Mouse (Mus musculus): ENCODE measurements around the gene Cdc40. TPM values are rescaled to one million over a fixed set of nuclear protein-coding genes. Genes with fewer than 3 reads are reported as not detected.

Gene Cdc40
- polyA plus RNA-seq (2011; ENCODE audit: insufficient read length, low read depth, missing spikeins), result 31.2 and 33.7 TPM in 2 replicates

DNA sequence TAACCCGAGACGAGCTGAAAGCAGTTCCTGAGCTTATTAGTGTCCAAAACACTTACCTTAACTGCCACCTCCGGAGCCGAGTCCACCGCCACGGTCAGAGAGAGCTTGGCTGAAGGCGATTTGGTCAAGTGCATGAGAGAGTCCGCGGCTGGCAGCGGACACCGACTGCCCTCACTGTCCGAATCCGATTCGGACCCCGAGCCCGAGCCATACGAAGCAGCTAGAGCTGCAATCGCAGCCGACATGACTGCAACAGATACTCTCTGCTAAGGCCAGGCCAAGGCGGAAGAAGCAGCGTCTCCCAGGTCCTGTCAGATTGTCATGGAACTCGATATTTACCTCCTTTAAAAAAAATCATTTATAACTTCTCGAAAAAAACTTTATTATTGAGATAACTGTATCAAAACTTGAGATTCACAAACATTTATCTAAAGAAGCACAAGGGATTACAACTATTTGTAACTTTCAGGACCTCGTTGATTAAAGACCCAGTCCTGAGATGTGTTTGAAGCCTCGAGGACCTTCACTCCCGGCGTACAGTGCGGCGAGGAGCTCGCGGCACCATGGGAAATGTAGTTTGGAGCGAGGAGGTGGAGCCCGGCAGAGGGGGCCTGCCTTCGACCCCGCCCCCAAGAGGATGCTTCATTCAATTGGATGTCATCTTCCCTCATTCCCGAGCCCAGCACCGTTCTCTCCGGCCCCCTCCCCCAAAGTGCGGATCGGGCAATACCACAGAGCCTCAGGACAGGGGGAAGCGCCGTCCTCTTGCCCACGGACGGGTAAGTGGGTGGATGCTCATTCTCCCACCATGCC, at the start of gene Cdc40, which contains the start of gene Wasf1:
Gene Cdc40, minus strand, starts transcription at position 481 of the 813 bp plus-strand sequence.
Gene Wasf1, plus strand, starts transcription at position 645 of the 813 bp plus-strand sequence.
- Histone ChIP-seq H3K4me1 (ENCODE audit: control insufficient read depth, insufficient read depth, low read length) (no peaks in the 10 kb centered on the region; the same call in 1 of the 2 replicates), H3K27ac (ENCODE audit: insufficient read depth, low read length) (peak within 1 kb of the TSS; percentile 72), H3K4me3 (ENCODE audit: insufficient read depth, low read length) (peak within 1 kb of the TSS; percentile 86)
- TF ChIP-seq CTCF (IDR thresholded peaks at IDR 0.05; ENCODE audit: borderline replicate concordance, insufficient read depth, low read length) (no peak), POLR2A (IDR thresholded peaks at IDR 0.05; ENCODE audit: low read depth, low read length) (peak; percentile 95)

DNA sequence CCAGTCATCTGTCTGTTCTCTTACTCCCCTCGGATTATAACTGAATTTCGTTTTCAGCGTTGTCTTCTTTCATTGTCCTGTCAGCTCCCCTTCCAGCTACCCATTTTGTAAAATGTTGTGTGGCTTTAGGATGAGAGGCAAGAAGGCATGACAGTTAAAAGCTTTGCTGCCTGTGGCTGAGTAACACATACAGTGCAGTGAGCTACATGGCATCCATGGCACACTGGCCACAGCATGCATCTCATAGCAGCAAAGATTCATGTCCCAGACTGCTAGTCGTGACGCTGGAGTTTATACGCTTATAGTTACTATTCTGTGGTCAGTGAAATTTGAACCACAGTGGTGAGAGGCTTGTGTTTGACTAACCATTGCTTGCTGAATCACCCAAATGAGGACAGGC, 36.4 kb upstream of the Cdc40 start:
- H3K4me3 ChIP-seq (ENCODE audit: insufficient read depth, low read length), result no peak overlapping the region
- H3K4me1 ChIP-seq (ENCODE audit: control insufficient read depth, insufficient read depth, low read length), result 0 out of 2 replicates have a peak, but pooled peaks cover 2% of the 10 kb centered on the region
- H3K27ac ChIP-seq (ENCODE audit: insufficient read depth, low read length), result no peak overlapping the region
- TF ChIP-seq POLR2A (IDR thresholded peaks at IDR 0.05; ENCODE audit: low read depth, low read length) (no peak), CTCF (IDR thresholded peaks at IDR 0.05; ENCODE audit: borderline replicate concordance, insufficient read depth, low read length) (no peak)

DNA sequence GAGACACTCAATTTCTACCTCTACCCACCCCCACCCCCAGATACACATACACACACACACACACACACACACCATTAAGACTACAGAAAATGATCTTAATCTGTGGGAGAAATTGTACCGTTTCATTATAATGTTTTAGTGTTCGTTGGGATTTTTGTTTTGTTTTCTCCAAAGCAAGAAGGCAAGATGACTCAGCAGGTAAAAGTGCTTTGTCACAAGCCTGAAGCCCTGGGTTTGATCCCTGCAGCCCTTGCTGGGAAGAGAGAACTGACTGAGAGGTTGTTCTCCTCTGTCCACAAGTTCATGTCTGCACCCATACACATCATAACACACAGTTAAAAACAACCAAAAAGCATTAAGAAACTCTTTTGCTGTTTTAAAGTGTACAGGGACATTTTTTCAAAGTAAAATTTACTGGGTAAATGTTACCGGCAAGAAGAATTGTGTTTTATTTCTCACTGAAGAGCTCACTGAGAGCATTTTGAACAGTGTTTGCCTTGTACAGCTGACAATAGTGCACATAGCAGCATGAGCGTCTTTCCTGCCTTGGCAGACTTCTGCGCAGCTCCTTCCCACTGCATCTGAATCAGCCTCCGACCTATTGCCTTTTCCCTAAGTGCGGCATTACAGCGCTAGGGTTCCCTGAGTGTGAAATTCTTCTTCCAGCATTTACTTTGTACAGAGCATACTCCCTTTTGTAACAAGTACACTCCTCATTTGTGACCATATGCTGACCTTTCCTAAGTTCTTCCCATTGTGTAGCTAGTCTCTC, 35.7 kb upstream of the Cdc40 start:
- no peak overlapping the region for H3K27ac ChIP-seq (ENCODE audit: insufficient read depth, low read length)
- no peak overlapping the region for H3K4me3 ChIP-seq (ENCODE audit: insufficient read depth, low read length)
- TF ChIP-seq CTCF (IDR thresholded peaks at IDR 0.05; ENCODE audit: borderline replicate concordance, insufficient read depth, low read length) (no peak), POLR2A (IDR thresholded peaks at IDR 0.05; ENCODE audit: low read depth, low read length) (no peak)
- H3K4me1 ChIP-seq (ENCODE audit: control insufficient read depth, insufficient read depth, low read length), result 0 out of 2 replicates have a peak, but pooled peaks cover 2% of the 10 kb centered on the region

DNA sequence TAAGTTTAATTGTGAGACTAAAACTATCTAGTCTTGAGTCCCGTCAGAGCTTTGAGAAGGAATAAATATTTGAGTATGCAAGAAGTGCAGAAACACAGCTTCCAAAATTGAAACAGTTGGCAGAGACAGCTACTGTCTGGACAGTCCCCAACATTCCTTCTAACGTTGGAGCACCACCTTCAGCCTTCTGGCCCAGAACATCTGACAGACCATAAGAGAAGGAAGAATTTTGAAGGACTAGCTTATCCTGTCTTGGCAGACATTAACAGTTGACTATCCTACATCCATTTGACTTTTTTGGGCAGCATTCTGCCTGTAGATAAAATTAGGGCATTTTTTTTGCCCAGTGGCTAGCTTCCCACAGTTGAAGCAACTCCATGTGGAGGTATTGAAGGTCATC, 32.1 kb upstream of the Cdc40 start:
- Histone ChIP-seq H3K27ac (ENCODE audit: insufficient read depth, low read length) (no peak overlapping the region), H3K4me1 (ENCODE audit: control insufficient read depth, insufficient read depth, low read length) (0 out of 2 replicates have a peak, but pooled peaks cover 2% of the 10 kb centered on the region), H3K4me3 (ENCODE audit: insufficient read depth, low read length) (no peak overlapping the region)
- TF ChIP-seq POLR2A (IDR thresholded peaks at IDR 0.05; ENCODE audit: low read depth, low read length), result no peak
- no peak for TF ChIP-seq CTCF (IDR thresholded peaks at IDR 0.05; ENCODE audit: borderline replicate concordance, insufficient read depth, low read length)

DNA sequence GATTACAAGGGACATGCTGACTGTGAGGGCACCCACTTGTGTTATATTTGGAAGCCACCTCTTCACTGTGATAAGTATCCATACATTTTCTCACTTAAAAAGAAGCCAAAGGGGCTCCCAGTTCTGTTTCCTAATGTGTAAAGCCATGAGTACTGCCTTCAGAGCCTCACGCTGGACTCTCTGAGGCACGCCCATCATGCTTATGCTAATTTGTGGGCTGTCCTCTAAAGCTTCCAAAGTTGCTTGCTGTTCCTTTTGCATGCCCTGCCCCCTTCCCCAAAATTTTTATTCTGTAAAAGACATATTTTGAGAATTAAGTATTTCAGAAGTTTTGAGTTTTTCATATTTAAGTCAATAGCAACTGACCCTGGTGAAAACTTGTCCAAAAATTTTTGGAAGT, 27.7 kb upstream of the Cdc40 start:
- no peak overlapping the region for H3K27ac ChIP-seq (ENCODE audit: insufficient read depth, low read length)
- TF ChIP-seq CTCF (IDR thresholded peaks at IDR 0.05; ENCODE audit: borderline replicate concordance, insufficient read depth, low read length) (no peak), POLR2A (IDR thresholded peaks at IDR 0.05; ENCODE audit: low read depth, low read length) (no peak)
- peaks cover 4% of the 10 kb centered on the region; the same call in 1 of the 2 replicates for H3K4me1 ChIP-seq (ENCODE audit: control insufficient read depth, insufficient read depth, low read length)
- H3K4me3 ChIP-seq (ENCODE audit: insufficient read depth, low read length), result no peak overlapping the region

DNA sequence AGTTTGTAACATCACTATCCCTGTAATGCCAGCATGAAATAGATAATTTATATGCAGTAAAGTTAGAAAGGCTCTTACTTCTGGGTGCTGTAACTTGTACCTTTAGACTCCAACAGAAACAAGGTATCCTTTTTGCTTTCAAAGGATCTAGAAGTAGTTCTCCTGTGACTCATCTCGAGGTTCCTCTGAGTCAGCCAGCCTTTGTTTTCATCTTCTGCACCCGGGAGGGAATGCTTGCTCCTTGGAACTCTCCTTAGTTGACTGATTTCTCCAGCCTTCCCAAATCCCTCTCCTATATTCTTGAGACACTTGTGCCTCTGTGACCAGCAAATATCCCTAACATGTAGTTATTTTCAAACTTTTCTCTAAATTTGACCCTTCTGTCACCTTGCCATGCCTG, 25.5 kb upstream of the Cdc40 start:
- peaks cover 4% of the 10 kb centered on the region; the same call in 1 of the 2 replicates for H3K4me1 ChIP-seq (ENCODE audit: control insufficient read depth, insufficient read depth, low read length)
- no peak overlapping the region for H3K27ac ChIP-seq (ENCODE audit: insufficient read depth, low read length)
- H3K4me3 ChIP-seq (ENCODE audit: insufficient read depth, low read length), result no peak overlapping the region
- TF ChIP-seq POLR2A (IDR thresholded peaks at IDR 0.05; ENCODE audit: low read depth, low read length) (no peak), CTCF (IDR thresholded peaks at IDR 0.05; ENCODE audit: borderline replicate concordance, insufficient read depth, low read length) (no peak)

DNA sequence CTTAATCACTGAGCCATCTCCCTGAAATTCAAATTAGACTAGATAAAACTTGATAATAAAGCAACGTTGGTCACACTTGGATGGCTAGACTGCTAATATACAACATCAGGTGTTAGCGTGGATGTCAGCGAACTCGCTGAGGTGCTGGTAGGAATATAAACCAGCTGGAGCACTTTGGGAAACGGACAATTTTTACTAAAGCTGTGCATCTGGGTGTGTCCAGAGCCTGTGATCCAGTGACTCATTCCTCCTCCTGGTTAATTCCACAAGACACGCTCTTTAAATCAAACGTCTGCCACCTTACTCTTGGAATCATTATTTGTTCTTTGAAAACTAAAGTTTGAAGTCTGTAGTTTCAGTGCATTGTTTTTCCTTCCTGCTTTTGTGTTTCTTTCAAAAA, 23.7 kb upstream of the Cdc40 start:
- H3K4me1 ChIP-seq (ENCODE audit: control insufficient read depth, insufficient read depth, low read length), result peaks cover 4% of the 10 kb centered on the region; the same call in 1 of the 2 replicates
- TF ChIP-seq POLR2A (IDR thresholded peaks at IDR 0.05; ENCODE audit: low read depth, low read length) (no peak), CTCF (IDR thresholded peaks at IDR 0.05; ENCODE audit: borderline replicate concordance, insufficient read depth, low read length) (no peak)
- no peak overlapping the region for H3K27ac ChIP-seq (ENCODE audit: insufficient read depth, low read length)
- no peak overlapping the region for H3K4me3 ChIP-seq (ENCODE audit: insufficient read depth, low read length)

DNA sequence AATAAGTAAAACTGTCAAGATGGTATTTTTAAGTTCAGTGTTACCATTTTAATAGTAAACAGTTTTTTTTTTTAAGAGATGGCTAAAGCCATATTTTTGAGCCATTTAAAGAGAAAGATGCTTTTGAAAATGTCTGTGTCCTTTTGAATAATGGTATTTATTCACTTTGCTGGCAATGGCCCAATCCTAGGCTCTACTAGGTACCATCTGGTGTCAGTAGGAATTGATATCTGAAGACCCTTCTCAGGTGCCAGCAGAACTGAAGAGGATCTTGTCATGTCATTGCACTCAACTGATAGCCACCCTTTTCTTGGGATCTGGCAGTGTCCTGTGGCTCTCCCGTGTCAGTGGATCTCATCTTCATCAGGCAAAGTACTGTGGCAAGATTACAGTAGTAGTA, 23.0 kb upstream of the Cdc40 start:
- H3K4me1 ChIP-seq (ENCODE audit: control insufficient read depth, insufficient read depth, low read length), result peaks cover 4% of the 10 kb centered on the region; the same call in 1 of the 2 replicates
- TF ChIP-seq POLR2A (IDR thresholded peaks at IDR 0.05; ENCODE audit: low read depth, low read length), result no peak
- no peak for TF ChIP-seq CTCF (IDR thresholded peaks at IDR 0.05; ENCODE audit: borderline replicate concordance, insufficient read depth, low read length)
- no peak overlapping the region for H3K27ac ChIP-seq (ENCODE audit: insufficient read depth, low read length)
- H3K4me3 ChIP-seq (ENCODE audit: insufficient read depth, low read length), result no peak overlapping the region

DNA sequence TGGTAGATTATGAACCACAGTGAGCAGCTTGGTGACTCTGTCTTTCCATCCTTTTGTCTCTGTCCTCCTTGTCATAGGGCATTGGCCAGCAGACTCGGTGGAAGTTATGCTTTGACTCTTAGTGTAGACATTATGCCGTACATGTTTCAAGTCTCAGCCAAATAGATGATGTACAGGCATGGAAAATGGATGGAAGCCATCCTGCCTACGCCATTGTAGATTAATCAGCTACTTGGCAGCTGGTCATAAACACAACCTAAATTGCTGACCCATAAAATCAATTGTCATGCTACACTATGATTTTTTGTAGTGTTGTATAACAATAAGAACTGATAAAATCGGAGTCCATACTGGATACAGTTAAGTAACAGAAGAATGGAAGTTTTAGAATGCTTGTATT, 18.7 kb upstream of the Cdc40 start:
- H3K27ac ChIP-seq (ENCODE audit: insufficient read depth, low read length), result no peak overlapping the region
- TF ChIP-seq CTCF (IDR thresholded peaks at IDR 0.05; ENCODE audit: borderline replicate concordance, insufficient read depth, low read length) (no peak), POLR2A (IDR thresholded peaks at IDR 0.05; ENCODE audit: low read depth, low read length) (no peak)
- no peaks in the 10 kb centered on the region for H3K4me1 ChIP-seq (ENCODE audit: control insufficient read depth, insufficient read depth, low read length)
- no peak overlapping the region for H3K4me3 ChIP-seq (ENCODE audit: insufficient read depth, low read length)

Measured in embryonic fibroblast, embryonic 13.5 days (primary cell).